Mouse (Mus musculus): ENCODE data around the gene Slc25a48. TPM values are rescaled to one million over a fixed set of nuclear protein-coding genes. Genes with fewer than 3 reads are reported as not detected.

The Slc25a48 gene
- under 1 TPM in 1 of 2 experiments, not detected in 1; 0.12 TPM for total RNA-seq (2021)
- long read RNA-seq, experiment 1: 0 reads
- long read RNA-seq, experiment 2: 0 reads

GRCm38 (mm10) chr13:56438211-56439075, at the start of gene Slc25a48:
Gene Slc25a48 (plus strand): TSS chr13:56438355.
- DNase-seq (ENCODE audit: low spot score in 2 of 2): no peak

GRCm38 (mm10) chr13:56397572-56397971, 40.6 kb upstream of the Slc25a48 start:
- no peak for DNase-seq (ENCODE audit: low spot score in 2 of 2)

- DNase-seq (ENCODE audit: low spot score in 2 of 2): no peak
Measured at GRCm38 (mm10) chr13:56401186-56401585, 37.0 kb upstream of the Slc25a48 start.

- no peak for DNase-seq (ENCODE audit: low spot score in 2 of 2)
Measured at GRCm38 (mm10) chr13:56403381-56404086, 34.6 kb upstream of the Slc25a48 start.

GRCm38 (mm10) chr13:56404511-56405140, 33.5 kb upstream of the Slc25a48 start:
- DNase-seq (ENCODE audit: low spot score in 2 of 2): no peak

- DNase-seq (ENCODE audit: low spot score in 2 of 2): no peak
Measured at GRCm38 (mm10) chr13:56412286-56412873, 25.8 kb upstream of the Slc25a48 start.

GRCm38 (mm10) chr13:56418685-56419483, 19.3 kb upstream of the Slc25a48 start:
- DNase-seq (ENCODE audit: low spot score in 2 of 2): no peak

GRCm38 (mm10) chr13:56419538-56419937, 18.6 kb upstream of the Slc25a48 start:
- DNase-seq (ENCODE audit: low spot score in 2 of 2): no peak

- peak; percentile 75 to 83 for DNase-seq (ENCODE audit: low spot score in 2 of 2)
Measured at GRCm38 (mm10) chr13:56422072-56422723, 16.0 kb upstream of the Slc25a48 start.

- DNase-seq (ENCODE audit: low spot score in 2 of 2): no peak
Measured at GRCm38 (mm10) chr13:56425931-56426330, 12.2 kb upstream of the Slc25a48 start.

GRCm38 (mm10) chr13:56426365-56426764, 11.8 kb upstream of the Slc25a48 start, which contains the start of gene Gm3045:
Gene Gm3045 (plus strand): TSS chr13:56426594.
- DNase-seq (ENCODE audit: low spot score in 2 of 2): no peak

GRCm38 (mm10) chr13:56428724-56429500, 9.2 kb upstream of the Slc25a48 start:
- peak; percentile 69 to 70 for DNase-seq (ENCODE audit: low spot score in 2 of 2)

- no peak for DNase-seq (ENCODE audit: low spot score in 2 of 2)
Measured at GRCm38 (mm10) chr13:56432496-56432895, 5.7 kb upstream of the Slc25a48 start.

- DNase-seq (ENCODE audit: low spot score in 2 of 2): peak; percentile 37 to 65
Measured at GRCm38 (mm10) chr13:56433466-56433865, 4.7 kb upstream of the Slc25a48 start.

GRCm38 (mm10) chr13:56434311-56434751, 3.8 kb upstream of the Slc25a48 start:
- DNase-seq (ENCODE audit: low spot score in 2 of 2): no peak

- DNase-seq (ENCODE audit: low spot score in 2 of 2): no peak
Measured at GRCm38 (mm10) chr13:56435615-56436287, 2.4 kb upstream of the Slc25a48 start.

GRCm38 (mm10) chr13:56443411-56443810, 5.3 kb downstream of the Slc25a48 start:
- no peak for DNase-seq (ENCODE audit: low spot score in 2 of 2)

- DNase-seq (ENCODE audit: low spot score in 2 of 2): no peak
Measured at GRCm38 (mm10) chr13:56444112-56444511, 6.0 kb downstream of the Slc25a48 start.

Data from layer of hippocampus, postnatal 14 days (tissue).